Mouse (Mus musculus): ENCODE data around the gene Por.

GRCm38 (mm10) chr5:135763526-135763925 lies 93.7 kb downstream of the Por start:
- TF ChIP-seq POLR2A (IDR thresholded peaks at IDR 0.05; ENCODE audit: borderline replicate concordance, insufficient read depth, low read length) (no peak), CTCF (IDR thresholded peaks at IDR 0.05; ENCODE audit: borderline replicate concordance, insufficient read depth, low read depth, low read length) (peak; percentile 97)

Data from cerebellum, adult 2 months (tissue).